ENCODE assay signal across 8 mouse cellular contexts in genomic region chr7:24586828-24587227, GRCm38 (mm10). TPM values are rescaled to one million over a fixed set of nuclear protein-coding genes. Genes with fewer than 3 reads are reported as not detected.
DNase-seq lines count a peak whose midpoint lies in the region; ATAC-seq and TF ChIP-seq lines count a peak whose summit lies in the region.

No protein-coding gene starts in this region.

- peaks cover 12% of the 10 kb centered on the region for H3K4me1 ChIP-seq in forebrain, embryonic 10.5 days
- peaks cover 10% of the 10 kb centered on the region for H3K4me1 ChIP-seq in limb, embryonic 12.5 days (replicated peaks)
- H3K4me1 ChIP-seq in olfactory bulb, adult 2 months (ENCODE audit: control insufficient read depth, insufficient read depth, low read length) = peaks cover 7% of the 10 kb centered on the region; the same call in 1 of the 2 replicates

- H3K36me3 ChIP-seq in forebrain, embryonic 10.5 days (replicated peaks) = no peaks in the 10 kb centered on the region
- no peaks in the 10 kb centered on the region for H3K36me3 ChIP-seq in limb, embryonic 12.5 days

- peak overlapping the region; percentile 55 for H3K4me3 ChIP-seq in forebrain, embryonic 10.5 days
- peak overlapping the region; percentile 55 for H3K4me3 ChIP-seq in limb, embryonic 12.5 days (replicated peaks)
- H3K4me3 ChIP-seq in olfactory bulb, adult 2 months (ENCODE audit: insufficient read depth, low read depth, low read length) = peak overlapping the region; percentile 65

- peak; percentile 74 for ATAC-seq in limb, embryonic 12.5 days (ENCODE audit: insufficient number of reproducible peaks, insufficient read depth, low FRiP score, low TSS enrichment, low read depth)
- no peak for ATAC-seq in monocyte, adult 5-6 weeks (replicated peaks; ENCODE audit: insufficient number of reproducible peaks, low FRiP score, low TSS enrichment, poor library complexity, severe bottlenecking)

- H3K9ac ChIP-seq in limb, embryonic 12.5 days (replicated peaks) = peak overlapping the region; percentile 71

- peaks cover 50% of the 10 kb centered on the region for H3K27me3 ChIP-seq in forebrain, embryonic 10.5 days (ENCODE audit: poor library complexity, severe bottlenecking)
- H3K27me3 ChIP-seq in limb, embryonic 12.5 days = peaks cover 37% of the 10 kb centered on the region

- 13% methylated on average over 8 of the region's 8 CpGs for WGBS in forebrain, embryonic 10.5 days
- WGBS in limb, embryonic 12.5 days = 8% methylated on average over 8 of the region's 8 CpGs
- 7% methylated on average over 8 of the region's 8 CpGs for WGBS in olfactory bulb, adult 2 months

- H3K9me3 ChIP-seq in forebrain, embryonic 10.5 days = peaks cover 18% of the 10 kb centered on the region
- H3K9me3 ChIP-seq in limb, embryonic 12.5 days = peaks cover 16% of the 10 kb centered on the region

- TF ChIP-seq CTCF in olfactory bulb, adult 2 months (IDR thresholded peaks at IDR 0.05; ENCODE audit: insufficient read depth, low read depth, low read length) = no peak

- peak; percentile 47 to 66 for DNase-seq in kidney, postnatal 4 days
- DNase-seq in kidney, postnatal 14 days = no peak
- DNase-seq in forebrain, embryonic 10.5 days (ENCODE audit: extremely low spot score, low spot score) = no peak
- no peak for DNase-seq in right cerebral cortex, postnatal 4 days
- no peak for DNase-seq in cerebellum, postnatal 25 days

- H3K4me2 ChIP-seq in limb, embryonic 12.5 days = peak overlapping the region; percentile 74

- no peak for TF ChIP-seq POLR2A in olfactory bulb, adult 2 months (IDR thresholded peaks at IDR 0.05; ENCODE audit: insufficient read depth, low read depth, low read length)

- 0 out of 2 replicates have a peak overlapping the region, but pooled peaks have one; percentile 75 for H3K27ac ChIP-seq in forebrain, embryonic 10.5 days
- H3K27ac ChIP-seq in limb, embryonic 12.5 days = no peak overlapping the region
- H3K27ac ChIP-seq in olfactory bulb, adult 2 months (ENCODE audit: insufficient read depth, low read depth, low read length) = no peak overlapping the region

RNA-seq across cellular contexts. Expression of gene Ethe1, which starts 0.5 kb away (rescaled TPM):
- 24.4 and 26.6 TPM in 2 replicates for polyA plus RNA-seq in forebrain, embryonic 10.5 days (2016; fragmentation: Nextera tagmentation; extraction: Ambion mirVana)
- 25.1 and 25.6 TPM in 2 replicates for polyA plus RNA-seq in limb, embryonic 12.5 days (2016; fragmentation: Nextera tagmentation; extraction: Ambion mirVana)
- not detected in 2 replicates for polyA plus RNA-seq in olfactory bulb, adult 2 months (2012; ENCODE audit: insufficient read depth, insufficient read length, low replicate concordance, missing spikeins)
- total RNA-seq in monocyte, adult 5-6 weeks (2017) = 4.8 to 9.7 TPM (median 7.9 TPM) in 3 replicates

RNA-seq across cellular contexts. Expression of gene Zfp575, which starts 0.6 kb away (rescaled TPM):
- 1.4 TPM in 2 replicates for polyA plus RNA-seq in forebrain, embryonic 10.5 days (2016; fragmentation: Nextera tagmentation; extraction: Ambion mirVana)
- polyA plus RNA-seq in limb, embryonic 12.5 days (2016; fragmentation: Nextera tagmentation; extraction: Ambion mirVana) = 3.6 and 4.0 TPM in 2 replicates
- not detected in 2 replicates for polyA plus RNA-seq in olfactory bulb, adult 2 months (2012; ENCODE audit: insufficient read depth, insufficient read length, low replicate concordance, missing spikeins)
- total RNA-seq in monocyte, adult 5-6 weeks (2017) = not detected in 3 replicates

RNA-seq across cellular contexts. Expression of gene Phldb3, which starts 23.7 kb away (rescaled TPM):
- polyA plus RNA-seq in forebrain, embryonic 10.5 days (2016; fragmentation: Nextera tagmentation; extraction: Ambion mirVana) = not detected in 2 replicates
- polyA plus RNA-seq in limb, embryonic 12.5 days (2016; fragmentation: Nextera tagmentation; extraction: Ambion mirVana) = 0.18 and 0.20 TPM in 2 replicates
- not detected in 2 replicates for polyA plus RNA-seq in olfactory bulb, adult 2 months (2012; ENCODE audit: insufficient read depth, insufficient read length, low replicate concordance, missing spikeins)
- 7.5 to 10.6 TPM (median 9.6 TPM) in 3 replicates for total RNA-seq in monocyte, adult 5-6 weeks (2017)

RNA-seq across cellular contexts. Expression of gene Xrcc1, which starts 40.7 kb away (rescaled TPM):
- polyA plus RNA-seq in forebrain, embryonic 10.5 days (2016; fragmentation: Nextera tagmentation; extraction: Ambion mirVana) = 174 and 177 TPM in 2 replicates
- 131 and 134 TPM in 2 replicates for polyA plus RNA-seq in limb, embryonic 12.5 days (2016; fragmentation: Nextera tagmentation; extraction: Ambion mirVana)
- polyA plus RNA-seq in olfactory bulb, adult 2 months (2012; ENCODE audit: insufficient read depth, insufficient read length, low replicate concordance, missing spikeins) = not detected in 2 replicates
- 18.0 to 42.4 TPM (median 29.6 TPM) in 3 replicates for total RNA-seq in monocyte, adult 5-6 weeks (2017)

RNA-seq across cellular contexts. Expression of gene Pinlyp, which starts 40.9 kb away (rescaled TPM):
- not detected in 2 replicates for polyA plus RNA-seq in forebrain, embryonic 10.5 days (2016; fragmentation: Nextera tagmentation; extraction: Ambion mirVana)
- not detected in 2 replicates for polyA plus RNA-seq in limb, embryonic 12.5 days (2016; fragmentation: Nextera tagmentation; extraction: Ambion mirVana)
- polyA plus RNA-seq in olfactory bulb, adult 2 months (2012; ENCODE audit: insufficient read depth, insufficient read length, low replicate concordance, missing spikeins) = not detected in 2 replicates
- not detected in 3 replicates for total RNA-seq in monocyte, adult 5-6 weeks (2017)

Comparison
In these comparisons a context has a peak if more than half of its experiments do, and no peak if none do; other contexts are left out.
1. DNase-seq: peak in kidney, postnatal 4 days (2 of 2); none in kidney, postnatal 14 days (single experiment), forebrain, embryonic 10.5 days (single experiment), right cerebral cortex, postnatal 4 days (single experiment) and cerebellum, postnatal 25 days (0 of 2).
2. RNA of gene Ethe1, which starts 0.5 kb away (polyA plus RNA-seq): 25.1 to 25.6 TPM in limb, embryonic 12.5 days and 24.4 to 26.6 TPM in forebrain, embryonic 10.5 days; not detected in olfactory bulb, adult 2 months; every median in the first group is over 10 times any median in the second.
3. Peak in every context shown above with its lines, with median percentiles within 50 percentile points of each other: H3K4me3 ChIP-seq.